Mouse (Mus musculus): ENCODE measurements around the gene Cd69.

Gene Cd69

DNA sequence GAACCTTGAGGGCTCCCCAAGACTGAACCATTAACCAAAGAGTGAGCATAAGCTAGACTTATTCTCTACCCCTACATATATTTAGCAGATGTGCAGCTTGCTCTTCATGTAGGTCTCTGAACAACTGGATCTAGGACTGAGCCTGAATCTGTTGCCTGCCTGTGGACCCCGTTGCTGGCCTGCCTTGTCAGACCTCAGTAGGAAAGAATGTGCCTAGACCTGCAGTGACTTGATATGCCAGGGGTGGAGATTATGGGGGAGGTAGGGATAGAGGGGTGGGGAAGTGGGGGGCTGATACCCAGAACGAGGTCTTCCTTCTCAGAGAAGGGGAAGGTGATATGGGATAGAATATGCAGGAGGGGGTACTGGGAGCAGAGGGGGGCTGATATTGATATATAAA is 51.6 kb downstream of the Cd69 start:
- DNase-seq (ENCODE audit: low read depth) = no peak

GRCm38 (mm10) chr6:129222188-129222800 is 52.9 kb downstream of the Cd69 start:
- DNase-seq (ENCODE audit: low read depth) = no peak

DNA sequence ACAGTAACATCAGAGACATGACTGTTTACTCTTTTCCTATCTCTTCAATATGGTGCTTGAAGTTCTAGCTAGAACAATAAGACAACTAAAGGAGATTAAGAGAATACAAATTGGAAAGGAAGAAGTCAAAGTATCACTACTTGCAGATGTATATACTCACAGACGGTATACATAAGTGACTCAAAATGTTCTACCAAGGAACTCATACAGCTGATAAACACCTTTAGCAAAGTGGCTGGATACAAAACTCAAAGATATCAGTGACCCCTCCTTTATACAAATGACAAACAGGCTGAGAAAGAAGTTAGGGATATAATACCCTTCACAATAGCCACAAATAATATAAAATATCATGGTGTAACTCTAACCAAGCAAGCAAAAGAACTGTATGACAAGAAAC is 54.2 kb downstream of the Cd69 start:
- no peak for DNase-seq (ENCODE audit: low read depth)

- DNase-seq (ENCODE audit: low read depth) = no peak
These were observed 55.2 kb downstream of the Cd69 start for GRCm38 (mm10) chr6:129219897-129220517.

- DNase-seq (ENCODE audit: low read depth) = no peak
These were observed 57.0 kb downstream of the Cd69 start for GRCm38 (mm10) chr6:129218191-129218696.

Data from fibroblast of lung, adult 2 months (primary cell).